Mouse (Mus musculus): ENCODE results near the gene Grm3.

- TF ChIP-seq CTCF (IDR thresholded peaks at IDR 0.05; ENCODE audit: low read depth, low read length) (no peak), EP300 (IDR thresholded peaks at IDR 0.05; ENCODE audit: insufficient read depth, low read depth, low read length) (no peak), POLR2A (IDR thresholded peaks at IDR 0.05; ENCODE audit: insufficient read depth, low read length) (no peak)
These were observed 62.9 kb downstream of the Grm3 start for GRCm38 (mm10) chr5:9661870-9662589.
